Mouse (Mus musculus) left cerebral cortex, postnatal 14 days (tissue): Measurements from ENCODE around the gene Akap7. TPM values are rescaled to one million over a fixed set of nuclear protein-coding genes. Genes with fewer than 3 reads are reported as not detected.

Source experiments
- DNase-seq, 2 experiments: peaks; one replicate each; pipeline ENCODE4 v3.0.0; 2021 to 2022; ENCODE audit warnings: low spot score in 2 of 2, mixed read lengths in 1 of 2
- intact Hi-C: fragments of 180-260 bp; cut with DNase I; formaldehyde crosslinking; loops from one replicate; pipeline ENCODE4 v1.15.1; 2025
- total RNA-seq, 2 experiments: library from RNA; stranded (reverse); gene quantifications; 2 replicates each; pipeline ENCODE4 v1.2.3; 2021

The Akap7 gene
- total RNA-seq, 2 experiments from 2014 or later = 79.5 to 81.7 TPM

DNA sequence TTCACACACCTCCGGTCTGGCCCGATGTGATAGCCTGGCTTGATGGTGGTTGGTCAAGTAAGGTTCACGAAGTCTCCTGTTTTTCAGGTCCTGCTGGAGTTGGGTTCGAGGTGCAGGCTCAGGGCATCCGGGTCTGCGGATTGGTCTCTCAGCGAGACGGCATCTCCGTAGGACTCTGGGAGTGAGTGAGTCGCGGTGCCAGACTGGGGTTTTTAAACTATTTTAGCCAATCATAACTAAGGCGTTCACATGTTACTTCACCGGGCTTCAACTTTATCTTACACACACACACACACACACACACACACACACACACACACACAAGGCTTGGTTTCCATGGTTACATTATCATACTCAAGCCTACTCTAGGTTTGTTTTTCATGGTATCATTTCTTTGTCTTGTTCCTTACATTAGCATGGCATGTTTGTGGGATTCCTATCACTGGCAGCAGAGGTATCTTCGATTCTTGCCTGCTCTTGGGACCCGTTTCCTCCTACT, 8.6 kb downstream of the Akap7 start:
- intact Hi-C loops = loop anchor here (5.0 kb wide), 1 partner anchor 58 kb away; the partner anchor contains the start of gene Epb41l2
- no peak for DNase-seq

DNA sequence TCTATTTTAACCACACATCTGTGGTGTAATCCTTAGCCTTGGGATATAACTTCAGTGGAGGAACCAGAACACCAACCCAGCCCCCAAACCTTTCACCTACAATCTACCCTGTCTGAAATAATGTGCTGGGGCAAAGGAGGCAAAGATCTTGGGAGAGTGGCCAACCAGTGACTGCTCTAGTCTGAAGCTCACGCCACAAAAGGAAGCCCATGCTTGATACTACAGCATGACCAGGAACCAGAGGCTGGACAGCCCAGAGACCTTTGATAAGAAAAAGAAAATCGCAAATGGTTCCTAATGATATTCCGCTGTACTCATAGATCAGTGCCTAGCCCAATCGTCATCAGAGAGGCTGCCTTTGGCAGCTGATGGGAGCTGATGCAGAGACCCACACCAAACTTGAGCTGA, 9.4 kb downstream of the Akap7 start:
- no peak for DNase-seq
- intact Hi-C loops = loop anchor here (5.0 kb wide), 1 partner anchor 59 kb away; the partner anchor contains the start of gene Epb41l2

DNA sequence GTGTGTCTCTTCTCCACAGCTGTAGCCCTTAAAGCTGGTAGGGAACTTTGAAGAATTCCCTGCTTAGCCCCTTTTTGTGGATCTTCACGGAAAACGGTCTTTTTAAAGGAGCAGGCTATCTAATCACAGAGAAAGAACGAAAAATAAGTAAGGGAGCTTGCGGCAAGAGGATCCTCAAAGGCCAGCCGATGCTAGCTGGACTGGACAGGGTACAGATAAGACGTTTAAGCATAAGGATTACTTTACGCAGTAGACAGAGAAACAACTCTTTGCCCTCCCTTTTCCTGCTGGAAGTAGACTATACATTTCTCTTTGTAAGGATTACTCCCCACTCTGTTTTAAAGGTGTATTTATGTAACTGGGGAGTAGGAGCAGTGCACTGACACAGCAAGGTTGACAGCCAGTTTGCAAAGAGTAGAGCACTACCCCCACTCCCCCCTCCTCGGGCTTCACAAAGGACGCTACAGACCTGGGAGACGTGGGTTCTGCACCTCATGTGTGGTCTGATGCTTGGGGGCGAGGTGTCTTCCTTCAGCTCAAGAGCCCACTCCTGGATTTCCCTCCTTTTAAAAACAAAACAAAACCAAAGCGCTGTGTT, 9.9 kb downstream of the Akap7 start:
- intact Hi-C loops = loop anchor here (5.0 kb wide), 1 partner anchor 60 kb away; the partner anchor contains the start of gene Epb41l2
- no peak for DNase-seq

DNA sequence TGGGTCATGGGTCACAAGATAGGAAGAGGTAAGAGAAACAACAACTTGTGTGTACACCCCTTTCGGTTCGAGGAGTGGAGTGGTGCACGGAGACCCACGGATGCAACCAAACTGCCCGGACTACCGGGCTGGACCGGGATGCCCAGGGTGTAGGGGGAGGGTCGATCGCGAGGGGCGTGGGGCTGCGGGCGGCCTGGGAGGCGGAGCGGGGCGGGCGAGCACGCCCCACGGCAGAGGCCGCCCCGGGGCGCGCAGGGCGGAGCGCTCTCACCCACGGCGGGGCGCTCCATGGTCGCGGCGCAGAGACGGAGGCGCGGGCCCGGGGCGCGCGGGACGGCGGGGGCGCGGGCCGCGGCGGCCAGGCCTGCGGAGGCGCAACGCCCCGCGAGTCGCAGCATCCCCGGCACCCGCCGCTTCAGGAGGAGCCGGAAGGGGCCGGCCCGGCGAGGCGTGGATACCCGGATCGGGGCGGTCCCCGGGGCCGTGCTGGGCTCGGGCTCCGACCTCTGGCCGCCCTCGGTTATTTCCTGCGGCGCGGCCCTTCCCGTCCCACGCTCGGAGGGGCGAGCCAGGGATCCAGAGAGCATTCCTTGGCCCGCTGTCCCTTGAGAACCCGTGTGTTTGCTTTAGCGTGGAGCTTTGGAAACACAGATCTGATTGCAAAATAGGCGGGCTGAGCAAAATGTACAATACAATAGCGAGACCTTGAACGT, 10.9 kb downstream of the Akap7 start:
- peak; percentile 70 to 76 for DNase-seq
- intact Hi-C loops = loop anchor here (5.0 kb wide), 1 partner anchor 60 kb away; the partner anchor contains the start of gene Epb41l2

DNA sequence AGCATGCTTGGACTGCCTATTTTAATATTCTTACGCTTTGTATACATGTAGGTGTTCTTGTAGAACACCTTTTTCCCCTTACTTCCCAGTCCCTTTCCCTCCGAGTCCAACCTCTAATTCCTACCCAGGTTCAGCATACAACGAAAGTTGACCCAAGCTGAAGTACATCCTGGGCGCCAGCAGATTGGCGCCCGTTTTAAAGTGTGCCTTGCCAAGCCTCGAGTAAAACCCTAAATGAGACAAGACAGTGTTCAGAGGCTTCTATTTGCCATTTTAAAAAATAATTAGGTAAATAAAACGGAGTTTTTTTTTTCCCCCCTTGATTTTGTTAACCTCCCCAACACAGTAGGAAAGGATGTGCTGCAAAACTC, 11.4 kb downstream of the Akap7 start:
- intact Hi-C loops = loop anchor here (5.0 kb wide), 1 partner anchor 61 kb away; the partner anchor contains the start of gene Epb41l2
- DNase-seq = no peak

DNA sequence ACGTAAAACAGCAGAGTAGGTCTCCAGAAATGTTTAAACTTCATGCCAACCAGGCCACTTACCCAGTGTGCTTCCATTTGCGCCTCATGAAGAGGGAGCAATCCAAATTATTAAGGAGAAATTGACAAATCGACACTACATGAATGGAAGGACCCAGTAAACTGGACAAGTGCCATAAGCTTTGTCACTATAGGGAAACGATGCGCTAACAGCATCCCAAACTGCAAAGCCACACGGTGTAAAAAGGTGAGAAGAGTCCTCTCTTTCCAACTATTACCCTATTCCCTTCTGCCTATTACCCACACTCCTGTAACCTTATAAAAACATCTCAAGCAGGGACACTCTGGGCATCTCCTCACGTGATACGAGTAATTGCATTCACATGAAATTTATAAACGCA, 11.8 kb downstream of the Akap7 start:
- no peak for DNase-seq
- intact Hi-C loops = loop anchor here (5.0 kb wide), 1 partner anchor 61 kb away; the partner anchor contains the start of gene Epb41l2

DNA sequence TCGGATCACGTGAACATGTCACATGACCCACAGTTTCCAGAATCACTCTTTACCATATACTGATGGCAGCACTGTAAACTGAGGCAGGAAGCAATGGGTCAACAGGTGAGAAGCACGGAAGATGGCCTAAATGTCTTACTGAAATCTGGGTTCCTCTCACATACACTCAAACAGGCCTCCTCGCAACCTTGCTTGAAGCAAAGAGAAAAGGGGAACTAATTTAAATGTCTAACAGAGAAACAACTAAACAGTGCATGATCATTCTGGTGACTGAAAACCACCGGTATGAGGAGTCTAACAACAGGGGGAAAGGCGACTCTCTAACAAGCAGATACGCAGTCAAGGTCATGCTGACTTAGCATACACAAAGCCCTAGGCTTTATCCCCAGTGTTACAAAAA, 12.7 kb downstream of the Akap7 start:
- intact Hi-C loops = loop anchor here (5.0 kb wide), 1 partner anchor 62 kb away; the partner anchor contains the start of gene Epb41l2
- DNase-seq = no peak

DNA sequence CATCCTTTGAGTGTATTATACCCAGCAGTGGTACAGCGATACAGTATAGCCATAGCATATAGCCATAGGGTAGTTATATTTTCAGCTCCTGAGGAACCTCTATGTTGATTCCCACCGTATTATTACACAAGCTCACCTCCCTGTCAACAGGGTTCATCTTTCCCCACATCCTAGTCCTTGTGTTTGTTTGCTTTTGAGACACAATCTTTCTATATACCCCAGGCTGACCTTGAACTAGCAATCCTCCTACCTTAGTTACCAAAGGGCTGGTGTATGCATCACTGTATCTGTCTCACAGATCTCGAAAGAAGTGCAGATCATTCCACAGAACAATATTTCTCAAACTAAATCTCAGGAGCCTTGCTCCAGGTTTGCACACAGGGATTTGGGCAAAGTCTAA, 13.9 kb downstream of the Akap7 start:
- intact Hi-C loops = no loop called here
- DNase-seq = no peak

DNA sequence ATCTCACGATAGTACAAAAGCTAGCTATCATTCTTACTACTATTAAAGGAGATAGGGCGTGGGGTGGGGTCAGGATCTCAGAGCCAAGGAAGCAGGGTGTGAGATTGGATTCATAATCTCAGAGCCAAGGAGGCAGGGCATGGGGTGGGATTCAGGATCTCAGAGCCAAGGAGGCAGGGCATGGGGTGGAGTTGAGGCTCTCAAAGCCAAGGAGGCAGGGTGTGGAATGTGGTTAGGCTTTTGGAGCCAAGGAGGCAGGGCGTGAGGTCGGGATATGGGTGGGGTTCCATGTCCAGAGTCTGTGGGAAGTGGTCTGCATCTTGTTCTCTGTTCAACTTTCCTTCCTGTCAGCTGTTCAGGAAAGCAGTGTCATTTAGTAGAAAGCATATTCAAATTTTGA, 16.6 kb downstream of the Akap7 start:
- intact Hi-C loops = no loop called here
- DNase-seq = no peak

DNA sequence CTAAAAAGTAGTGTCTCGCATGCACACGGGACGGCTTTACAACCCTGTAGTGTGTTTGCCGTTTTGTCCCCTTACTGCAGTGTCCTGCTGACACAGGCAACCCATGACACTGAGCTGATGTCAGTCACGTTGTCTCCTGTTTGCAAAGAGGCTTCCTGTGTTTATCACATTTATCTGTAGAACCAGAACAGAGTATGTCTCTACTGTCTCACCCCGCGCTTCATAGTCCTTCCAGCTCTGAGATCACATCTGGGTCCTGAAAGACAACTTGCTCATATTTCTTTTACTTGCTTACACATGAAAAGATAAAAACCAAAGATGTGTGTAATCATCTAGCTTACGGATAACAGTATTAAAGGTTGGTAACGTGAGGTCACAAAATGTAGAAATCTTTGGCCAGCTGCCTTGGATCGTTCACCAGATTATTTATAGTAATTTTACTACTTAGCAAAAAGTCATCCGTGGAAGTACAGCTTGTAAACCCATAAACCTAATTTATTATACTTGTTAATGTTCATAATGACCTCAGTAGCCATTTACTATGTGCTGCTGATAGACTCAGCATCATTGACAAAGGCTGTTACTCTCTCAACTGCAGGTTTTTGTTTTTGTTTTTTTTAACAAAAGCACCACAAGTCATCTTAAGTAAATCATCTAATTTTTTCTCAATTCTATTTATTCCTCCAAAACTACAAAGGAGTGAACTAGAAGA, 22.4 kb downstream of the Akap7 start:
- intact Hi-C loops = no loop called here
- no peak for DNase-seq

DNA sequence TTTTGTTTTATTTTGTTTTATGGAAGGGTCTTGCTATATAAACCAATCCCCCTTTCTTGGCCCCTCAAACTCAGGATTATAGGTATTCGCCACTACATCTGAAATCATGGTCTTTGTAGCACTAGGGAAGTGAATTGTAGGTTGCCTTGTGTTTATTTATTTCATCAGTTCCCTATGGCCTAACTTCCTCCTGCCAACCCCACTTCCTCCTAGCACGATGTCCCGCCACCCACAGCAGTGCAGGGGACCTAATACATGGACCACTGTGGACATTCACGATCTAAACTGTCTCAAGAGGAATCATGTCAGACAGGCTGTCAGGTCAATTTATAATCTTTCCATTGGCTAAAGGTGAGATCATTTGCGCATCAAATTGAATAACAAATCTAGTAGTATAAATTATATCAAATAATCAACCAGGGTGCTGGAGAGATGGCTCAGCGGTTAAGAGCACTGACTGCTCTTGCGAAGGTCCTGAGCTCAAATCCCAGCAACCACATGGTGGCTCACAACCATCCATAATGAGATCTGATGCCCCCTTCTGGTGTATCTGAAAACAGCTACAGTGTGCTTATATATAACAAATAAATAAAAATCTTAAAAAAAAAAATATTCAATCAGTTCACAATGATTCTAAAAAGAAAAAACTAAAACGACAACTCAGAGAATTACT, 23.1 kb downstream of the Akap7 start:
- intact Hi-C loops = no loop called here
- DNase-seq = no peak

DNA sequence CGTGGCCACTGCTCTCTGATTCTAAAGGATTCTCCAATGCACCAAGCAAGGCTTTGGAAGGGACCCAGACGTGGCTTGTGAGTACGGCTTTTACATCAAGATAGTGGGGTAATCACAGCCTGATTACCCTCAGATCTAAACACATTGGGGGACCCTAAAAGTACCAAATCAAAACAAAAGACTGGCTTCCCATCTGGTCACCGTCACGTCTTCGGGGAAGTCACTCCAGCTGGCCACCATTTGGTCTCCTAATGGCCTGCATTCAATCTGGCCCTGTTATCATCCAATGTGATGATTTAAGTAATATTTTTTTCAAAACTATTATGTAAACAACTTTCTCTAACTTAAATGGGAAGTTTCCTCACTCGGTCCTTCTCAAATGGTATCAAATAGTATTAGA, 24.3 kb downstream of the Akap7 start:
- no peak for DNase-seq
- intact Hi-C loops = no loop called here

DNA sequence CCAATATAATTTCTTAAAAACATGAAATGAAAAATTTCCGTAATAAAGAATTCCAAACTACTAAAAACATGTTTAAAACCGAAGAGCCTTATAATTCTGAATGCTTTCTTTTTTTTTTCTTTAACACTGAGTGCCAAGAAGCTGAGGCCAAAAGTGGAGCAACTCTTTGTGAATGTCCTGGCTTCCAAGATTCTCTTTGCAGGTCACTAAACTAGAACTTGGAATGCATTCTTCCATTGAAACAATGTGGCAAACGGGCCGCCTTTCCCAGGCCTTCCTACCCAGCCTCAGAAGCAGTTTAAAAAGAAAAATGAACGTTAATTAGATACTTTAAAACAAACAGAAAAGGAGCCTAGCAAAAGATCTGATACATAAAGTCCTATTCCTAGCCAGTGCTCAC, 27.5 kb downstream of the Akap7 start:
- intact Hi-C loops = no loop called here
- no peak for DNase-seq

DNA sequence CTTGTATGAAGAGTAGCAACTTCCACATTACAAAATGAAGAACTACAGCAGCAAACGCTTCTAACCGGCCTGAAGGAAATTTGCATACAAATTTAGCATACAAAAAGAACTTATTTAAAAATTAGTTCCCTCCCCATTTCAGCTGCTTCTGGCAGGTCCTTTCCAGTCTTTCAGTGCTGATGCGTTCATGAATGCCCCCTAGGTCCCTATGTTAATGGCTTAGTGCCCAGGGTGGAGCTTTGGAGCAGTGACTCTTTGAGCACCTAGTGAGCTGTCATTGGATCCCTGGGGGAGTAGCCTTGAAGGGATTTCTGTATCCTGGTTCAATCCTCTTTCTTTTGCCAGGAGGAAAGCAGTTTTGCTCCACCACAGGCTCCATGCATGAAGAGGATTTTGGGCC, 28.3 kb downstream of the Akap7 start:
- DNase-seq = no peak
- intact Hi-C loops = no loop called here

DNA sequence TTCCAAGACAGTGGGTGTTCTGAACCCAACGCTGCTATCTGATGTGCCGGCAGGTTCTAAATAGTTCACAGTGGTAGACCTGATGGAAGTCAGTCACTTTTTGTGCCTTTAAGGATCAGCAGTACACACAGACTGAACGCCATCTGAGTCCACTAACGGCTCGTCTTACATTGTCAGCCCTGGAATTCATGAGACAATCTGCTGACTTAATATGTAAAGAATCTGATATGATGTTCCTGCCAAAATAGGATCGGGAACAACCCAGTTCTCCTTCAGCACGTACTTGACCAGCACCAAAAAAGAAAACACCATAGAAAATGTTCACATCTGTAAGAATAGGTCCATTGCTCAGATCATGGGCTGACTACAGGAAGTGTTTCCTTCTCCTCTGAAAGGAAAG, 32.2 kb downstream of the Akap7 start:
- intact Hi-C loops = no loop called here

DNA sequence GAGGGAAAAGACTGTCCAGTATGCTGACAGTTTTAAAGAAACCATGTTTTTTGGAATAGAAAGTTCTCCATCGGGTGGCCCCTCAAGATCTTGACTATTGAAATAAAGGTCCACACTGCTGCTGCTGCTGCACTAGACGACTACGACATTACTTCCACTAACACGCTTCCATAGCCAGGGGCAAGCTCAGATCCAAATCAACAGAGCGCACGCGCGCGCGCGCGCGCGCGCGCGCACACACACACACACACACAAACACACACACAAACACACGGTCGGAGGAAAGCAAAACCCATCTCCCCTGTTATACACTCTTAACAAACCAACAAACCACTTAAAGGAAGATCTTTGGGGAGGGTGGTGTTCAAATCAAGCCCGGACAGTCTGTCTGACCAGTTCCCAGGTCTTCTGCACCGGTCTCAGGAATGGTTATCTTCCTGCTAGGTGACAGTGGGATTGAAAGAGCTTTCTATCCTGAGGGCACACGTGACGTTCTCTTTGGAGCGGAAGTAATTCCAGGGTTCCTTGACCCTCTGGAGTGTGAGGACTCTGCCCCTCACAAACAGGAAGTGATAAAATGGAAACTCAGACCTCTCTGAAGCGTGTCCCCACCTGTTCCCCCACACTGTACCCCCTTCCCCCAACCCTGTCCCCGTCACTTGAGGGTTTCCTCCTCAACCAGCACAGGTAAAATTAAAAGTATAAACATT, 32.9 kb downstream of the Akap7 start:
- no peak for DNase-seq
- intact Hi-C loops = no loop called here

More for the DNA sequence above, 32.2 kb downstream of the Akap7 start:
- DNase-seq = no peak

DNA sequence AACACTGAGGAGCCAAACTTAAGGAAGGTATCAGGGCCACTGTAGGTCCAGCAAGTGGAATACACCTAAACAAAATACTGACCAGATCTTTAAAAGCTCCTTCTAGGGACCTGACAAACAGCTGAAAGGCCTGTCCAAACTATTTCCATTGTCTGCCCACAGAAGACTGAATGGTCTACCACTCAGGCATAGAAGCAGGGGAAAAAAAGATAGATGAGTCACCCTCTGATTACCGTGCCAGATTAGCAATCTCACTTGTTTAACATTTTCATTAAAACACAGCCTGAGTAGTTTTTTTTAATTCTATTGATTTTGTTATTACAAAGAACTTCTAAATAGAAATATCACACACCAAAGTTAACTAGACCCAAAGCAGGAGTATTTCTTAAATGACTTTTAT, 33.9 kb downstream of the Akap7 start:
- intact Hi-C loops = no loop called here
- DNase-seq = no peak

DNA sequence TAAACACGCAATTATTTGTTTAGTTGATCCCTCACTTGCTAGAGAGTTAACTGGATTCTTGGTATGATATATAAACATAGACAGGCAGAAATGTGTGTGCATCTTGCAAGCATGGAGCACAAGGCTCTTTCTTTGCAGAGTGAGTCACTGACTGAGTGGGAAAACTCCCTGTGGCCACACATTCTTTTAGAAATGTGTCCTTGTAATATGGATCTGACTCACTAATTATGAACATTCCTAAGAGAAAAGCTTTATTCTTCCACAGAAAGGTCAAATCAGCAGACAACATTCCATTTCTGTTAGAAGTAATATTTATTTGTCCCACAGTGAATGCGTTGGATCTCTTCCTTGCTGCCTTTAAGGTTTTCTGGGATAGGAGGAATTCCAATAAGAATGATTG, 35.9 kb downstream of the Akap7 start:
- DNase-seq = no peak
- intact Hi-C loops = no loop called here

DNA sequence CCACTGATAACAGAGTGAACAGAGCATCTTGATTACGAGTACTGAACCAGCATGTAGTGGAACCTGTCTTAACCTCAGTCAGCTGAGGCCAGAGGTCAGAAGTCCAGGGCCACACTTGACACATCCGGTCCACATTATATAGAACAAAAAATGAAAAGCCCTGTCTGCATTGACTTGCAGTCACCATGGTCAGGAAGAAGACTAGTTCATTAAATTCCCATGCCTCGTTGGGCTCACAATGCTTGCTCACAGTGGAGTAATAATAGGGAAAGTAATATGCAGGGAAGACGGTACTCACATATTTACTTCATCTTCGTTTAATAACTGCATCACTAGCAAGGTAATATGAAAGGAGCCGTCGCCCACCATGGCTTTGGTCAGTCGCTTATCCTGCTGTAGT, 36.5 kb downstream of the Akap7 start:
- DNase-seq = no peak
- intact Hi-C loops = no loop called here
